1 mouse cellular context compared by ENCODE assay signal in the genomic region with DNA sequence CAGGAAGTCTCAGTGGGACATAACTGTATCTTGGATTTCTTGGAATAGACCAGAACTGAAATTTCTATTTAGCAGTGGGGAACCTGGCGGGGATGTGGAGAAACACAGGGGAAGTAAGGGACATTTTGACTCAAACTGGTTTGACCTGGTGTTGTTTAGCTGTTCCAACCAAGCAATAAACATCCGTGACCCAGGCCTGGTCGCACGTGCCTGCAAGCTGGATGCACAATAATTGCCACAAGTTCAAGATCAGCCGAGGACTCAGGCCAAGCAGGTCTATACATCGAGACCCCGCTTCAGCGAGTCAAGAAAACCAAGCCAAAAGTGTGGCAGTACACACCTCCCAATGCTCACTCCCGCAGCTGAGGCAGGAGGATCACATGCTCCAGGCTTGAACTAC.
TF ChIP-seq lines count a peak whose summit lies in the region.

No protein-coding gene starts in this region.

TF ChIP-seq in myocyte, 11 proteins besides CTCF, POLR2A, EP300 and RAD21:
- no peak for TF ChIP-seq CEBPB (IDR thresholded peaks at IDR 0.05; ENCODE audit: insufficient read depth, poor library complexity, severe bottlenecking)
- no peak for TF ChIP-seq SRF (IDR thresholded peaks at IDR 0.05; ENCODE audit: control insufficient read depth, insufficient read length, low read depth)
- TF ChIP-seq MAX (IDR thresholded peaks at IDR 0.05; ENCODE audit: low read depth), result no peak
- TF ChIP-seq REST (IDR thresholded peaks at IDR 0.05; ENCODE audit: insufficient read depth, insufficient read length), result no peak
- no peak for TF ChIP-seq TCF3 (IDR thresholded peaks at IDR 0.05; ENCODE audit: insufficient read length, low read depth)
- TF ChIP-seq POLR2AphosphoS2 (IDR thresholded peaks at IDR 0.05; ENCODE audit: insufficient read length, low read depth), result no peak
- TF ChIP-seq MYOG (IDR thresholded peaks at IDR 0.05; ENCODE audit: control insufficient read depth in 1 of 3, insufficient read depth in 1 of 3, insufficient read length in 2 of 3, low read depth in 2 of 3), result no peak
- no peak for TF ChIP-seq USF1 (IDR thresholded peaks at IDR 0.05; ENCODE audit: low read depth)
- no peak for TF ChIP-seq MYOD1 (IDR thresholded peaks at IDR 0.05; ENCODE audit: control insufficient read depth in 1 of 3, insufficient read length in 2 of 3, low read depth in 2 of 3)
- TF ChIP-seq TCF12 (IDR thresholded peaks at IDR 0.05; ENCODE audit: insufficient read depth, poor library complexity, severe bottlenecking), result no peak
- no peak for TF ChIP-seq E2F4 (IDR thresholded peaks at IDR 0.05; ENCODE audit: insufficient read depth)
